Mouse (Mus musculus): ENCODE results near the gene Dnah2.

DNA sequence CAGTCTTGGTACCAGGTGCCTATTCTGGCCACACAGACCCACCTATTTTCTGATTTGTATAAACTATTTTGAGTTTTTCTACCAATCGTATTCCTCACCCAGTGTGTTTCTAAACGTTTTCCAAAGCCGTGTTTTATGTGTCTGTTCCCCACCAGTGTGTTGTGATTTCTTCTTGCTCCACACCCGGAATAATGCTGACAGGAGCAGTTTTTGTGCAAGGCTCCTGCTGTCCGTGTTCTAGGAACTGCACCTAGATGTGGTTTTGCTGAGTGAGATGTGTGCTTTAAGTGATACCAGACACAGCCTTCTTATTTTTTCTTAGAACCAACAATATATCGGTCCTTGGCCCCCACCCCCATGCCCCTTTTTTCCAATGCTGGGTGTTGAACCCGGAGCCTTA is 35.1 kb upstream of the Dnah2 start:
- TF ChIP-seq TAL1 (IDR thresholded peaks at IDR 0.05; ENCODE audit: low read length) (no peak), GATA1 (IDR thresholded peaks at IDR 0.05; ENCODE audit: low read length) (no peak)
